Mouse (Mus musculus): ENCODE data around the gene Lcn12.

GRCm38 (mm10) chr2:25458911-25459310, 34.8 kb downstream of the Lcn12 start:
- TF ChIP-seq POLR2A (IDR thresholded peaks at IDR 0.05; ENCODE audit: insufficient read depth, low read depth, low read length) = no peak
- TF ChIP-seq CTCF (IDR thresholded peaks at IDR 0.05) = no peak
- no peak for TF ChIP-seq EP300 (IDR thresholded peaks at IDR 0.05; ENCODE audit: insufficient read depth, low read depth, low read length)
